Mouse (Mus musculus): ENCODE results near the gene Abca17.

DNA sequence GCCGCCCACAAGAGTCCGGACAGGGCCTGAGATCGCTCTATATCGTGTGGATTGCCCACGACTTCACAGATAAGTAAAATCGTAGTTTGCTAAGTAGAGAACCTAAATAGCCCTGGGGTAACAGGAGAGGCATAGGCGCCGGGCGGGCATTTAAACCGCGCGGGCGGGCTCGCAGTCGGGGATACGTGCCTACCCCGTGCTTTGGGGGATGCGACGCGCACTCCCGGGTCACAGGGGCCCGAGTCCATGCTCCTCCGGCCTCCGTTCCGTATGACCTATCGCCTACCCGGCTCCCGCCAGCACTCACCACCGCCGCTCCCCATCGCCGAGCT is 99.9 kb downstream of the Abca17 start:
- TF ChIP-seq CTCF (IDR thresholded peaks at IDR 0.05; ENCODE audit: borderline replicate concordance, extremely low read depth, insufficient read depth, insufficient read length), result no peak
- TF ChIP-seq POLR2A (IDR thresholded peaks at IDR 0.05; ENCODE audit: borderline replicate concordance, extremely low read depth, insufficient read depth, insufficient read length, poor library complexity, severe bottlenecking), result no peak; the same call in 1 of the 2 replicates

Data from brain, embryonic 14.5 days (tissue).